Mouse (Mus musculus) kidney, adult 2 months (tissue): ENCODE data around the gene Rnf185.

ENCODE experiments used
- CTCF ChIP-seq: fragments of 200-500 bp; conservative IDR thresholded peaks from 2 replicates; pipeline ENCODE4 v1.5.1; 2011; ENCODE audit warnings: low read depth, mild to moderate bottlenecking, control low read depth, low read length, moderate library complexity, mixed read lengths; ENCODE audit not compliant: insufficient read depth, insufficient read length
- POLR2A ChIP-seq: fragments of 200-500 bp; IDR thresholded peaks from one replicate; pipeline ENCODE4 v1.6.1; 2011; ENCODE audit warnings: low read depth, low read length, control low read depth

DNA sequence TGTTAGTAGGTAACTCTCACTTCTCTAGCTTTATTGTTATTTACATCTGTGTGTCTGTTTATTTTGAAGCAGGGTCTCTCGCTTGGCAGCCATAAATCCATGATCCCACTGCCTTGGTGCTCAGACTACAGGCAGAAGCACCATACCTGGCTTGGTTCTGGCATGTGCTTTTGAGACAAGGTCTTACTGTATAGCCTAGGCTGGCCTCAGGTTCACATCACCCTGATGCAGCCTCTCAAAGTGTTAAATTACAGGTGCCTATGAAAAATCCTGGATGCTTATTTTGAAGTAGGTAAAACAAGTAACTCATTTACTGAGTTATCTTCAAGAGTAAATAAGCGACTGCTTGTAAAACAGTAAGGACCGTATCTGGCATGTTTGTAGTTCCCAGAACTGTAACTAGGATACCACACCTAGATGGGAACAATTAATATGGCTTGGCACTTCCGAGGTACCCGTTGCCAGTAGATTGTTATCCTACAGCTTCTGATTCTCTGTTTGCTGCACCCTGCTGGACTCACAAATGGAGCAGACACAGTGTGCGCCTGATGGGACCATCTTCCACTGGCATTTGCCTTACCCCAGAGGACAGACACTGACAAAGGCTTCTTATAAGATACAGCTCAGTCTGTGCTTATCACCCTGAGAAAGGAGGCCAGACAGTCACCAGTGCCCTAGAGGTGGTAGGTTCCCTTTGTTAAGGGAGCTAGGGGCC, 64.5 kb downstream of the Rnf185 start:
- TF ChIP-seq CTCF (no peak), POLR2A (no peak)
